Mouse (Mus musculus): Measurements from ENCODE around the gene Gm3591. TPM values are rescaled to one million over a fixed set of nuclear protein-coding genes. Genes with fewer than 3 reads are reported as not detected.

Gm3591 gene
- not detected for total RNA-seq (2023)

GRCm38 (mm10) chr14:6412382-6412781 lies at the start of gene Gm3591:
Gm3591 (minus strand) TSS chr14:6412482.

GRCm38 (mm10) chr14:6444511-6444910 lies 32.2 kb upstream of the Gm3591 start, which contains the start of gene Gm3594:
Gm3594 (minus strand) TSS chr14:6444611.

GRCm38 (mm10) chr14:6390219-6390618 lies 22.1 kb downstream of the Gm3591 start, which contains the start of gene Gm16440:
Gm16440 (minus strand) TSS chr14:6390319.

Other genes with a start within 250 kb of the Gm3591 start
- gene Gm21560, start 193.2 kb downstream of the Gm3591 start, total RNA-seq (2023), result not detected
- 0.83 TPM for gene Gm3411, start 125.2 kb downstream of the Gm3591 start, total RNA-seq (2023)
- not detected for gene Gm21103, start 107.6 kb downstream of the Gm3591 start, total RNA-seq (2023)
- not detected for gene Gm3618, start 68.8 kb downstream of the Gm3591 start, total RNA-seq (2023)
- gene Gm16440, start 22.2 kb downstream of the Gm3591 start, total RNA-seq (2023), result not detected
- gene Gm3594, start 32.1 kb upstream of the Gm3591 start, total RNA-seq (2023), result not detected
- not detected for gene Gm8356, start 124.8 kb upstream of the Gm3591 start, total RNA-seq (2023)
- not detected for gene Gm3629, start 178.1 kb upstream of the Gm3591 start, total RNA-seq (2023)
- not detected for gene Gm3460, start 209.9 kb upstream of the Gm3591 start, total RNA-seq (2023)